ENCODE assay signal across 19 mouse cellular contexts in genomic region chr16:91828160-91828559, GRCm38 (mm10).
DNase-seq lines count a peak whose midpoint lies in the region; ATAC-seq and TF ChIP-seq lines count a peak whose summit lies in the region.
"Had no signal": no experiment of that assay in that cellular context is flagged by ENCODE, and none has a peak within 500 bp of the region (broad histone marks: within the 10 kb centered on the region; RNA-seq: fewer than 3 reads in every experiment).

No protein-coding gene starts in this region.

- no peak for ATAC-seq in heart, embryonic 14.5 days (ENCODE audit: insufficient number of reproducible peaks, insufficient read depth, low FRiP score, low read depth)
- ATAC-seq in kidney, postnatal 0 days (replicated peaks; ENCODE audit: low FRiP score, low read depth) = no peak
- no peak for ATAC-seq in midbrain, postnatal 0 days (ENCODE audit: low FRiP score)
- ATAC-seq: forebrain, embryonic 16.5 days had no signal

- peak overlapping the region; percentile 47 to 76 for H3K27ac ChIP-seq in heart, embryonic 14.5 days (replicated peaks in 1 of 2; ENCODE audit: control insufficient read depth in 1 of 2, insufficient read depth in 1 of 2, low read depth in 2 of 2, low read length in 2 of 2)
- no peak overlapping the region for H3K27ac ChIP-seq in kidney, postnatal 0 days
- peak overlapping the region; percentile 17; the same call in 1 of the 2 replicates for H3K27ac ChIP-seq in midbrain, embryonic 10.5 days (replicated peaks)
- H3K27ac ChIP-seq in midbrain, postnatal 0 days (ENCODE audit: low read depth, low read length) = no peak overlapping the region
- H3K27ac ChIP-seq: embryonic facial prominence, embryonic 10.5 days; hindbrain, embryonic 15.5 days; limb, embryonic 15.5 days; lung, embryonic 15.5 days had no signal

- H3K9ac ChIP-seq in heart, embryonic 14.5 days (ENCODE audit: low read length) = no peak overlapping the region
- no peak overlapping the region for H3K9ac ChIP-seq in kidney, postnatal 0 days (ENCODE audit: low read depth, low read length)
- H3K9ac ChIP-seq in midbrain, postnatal 0 days (replicated peaks; ENCODE audit: low read length, poor library complexity, severe bottlenecking) = no peak overlapping the region
- H3K9ac ChIP-seq: hindbrain, embryonic 15.5 days; limb, embryonic 15.5 days; lung, embryonic 15.5 days had no signal

- WGBS in heart, embryonic 14.5 days = 29% methylated on average over 7 of the region's 7 CpGs
- 41% methylated on average over 7 of the region's 7 CpGs for WGBS in kidney, postnatal 0 days
- WGBS in midbrain, embryonic 10.5 days = 76% methylated on average over 7 of the region's 7 CpGs
- WGBS in midbrain, postnatal 0 days = 93% methylated on average over 7 of the region's 7 CpGs

- no peaks in the 10 kb centered on the region for H3K27me3 ChIP-seq in heart, embryonic 14.5 days (ENCODE audit: control insufficient read depth, insufficient read depth, low read length)
- H3K27me3 ChIP-seq in kidney, postnatal 0 days (ENCODE audit: insufficient read depth, low read length) = no peaks in the 10 kb centered on the region
- no peaks in the 10 kb centered on the region for H3K27me3 ChIP-seq in midbrain, embryonic 10.5 days (ENCODE audit: low read depth, poor library complexity, severe bottlenecking)
- H3K27me3 ChIP-seq in midbrain, postnatal 0 days (ENCODE audit: insufficient read depth, low read length) = no peaks in the 10 kb centered on the region
- H3K27me3 ChIP-seq: hindbrain, embryonic 15.5 days; limb, embryonic 15.5 days; lung, embryonic 15.5 days had no signal

- H3K4me1 ChIP-seq in heart, embryonic 14.5 days (ENCODE audit: control insufficient read depth in 2 of 2, insufficient read depth in 2 of 2, low read length in 2 of 2) = peaks cover 14 to 23% of the 10 kb centered on the region in 2 experiments
- H3K4me1 ChIP-seq in kidney, postnatal 0 days (replicated peaks; ENCODE audit: insufficient read depth, low read length) = peaks cover 3% of the 10 kb centered on the region; the same call in 1 of the 2 replicates
- peaks cover 49% of the 10 kb centered on the region for H3K4me1 ChIP-seq in midbrain, embryonic 10.5 days
- no peaks in the 10 kb centered on the region for H3K4me1 ChIP-seq in midbrain, postnatal 0 days (ENCODE audit: insufficient read depth, low read length)

- no peak for TF ChIP-seq CTCF in kidney, postnatal 0 days (IDR thresholded peaks at IDR 0.05; ENCODE audit: low read depth)
- no peak for TF ChIP-seq CTCF in midbrain, postnatal 0 days (IDR thresholded peaks at IDR 0.05)

- no peak for DNase-seq in heart, postnatal 4 days
- peak; percentile 50 for DNase-seq in kidney, postnatal 0 days (ENCODE audit: low spot score)
- DNase-seq in kidney, adult 9 months = no peak
- DNase-seq in midbrain, embryonic 10.5 days (ENCODE audit: low spot score) = no peak
- DNase-seq in midbrain, postnatal 0 days (ENCODE audit: low spot score) = no peak
- DNase-seq in thymus, postnatal 10 days (ENCODE audit: low spot score in 2 of 2) = no peak
- DNase-seq: adrenal gland, adult 2 months; cerebellum, adult 11-12 months; cerebellum, postnatal 10 days; gastrocnemius, postnatal 10 days; layer of hippocampus, adult 9-11 months; thymus, adult 2 months had no signal

- H3K4me2 ChIP-seq in heart, embryonic 14.5 days (ENCODE audit: low read length) = no peak overlapping the region
- no peak overlapping the region for H3K4me2 ChIP-seq in kidney, postnatal 0 days (ENCODE audit: low read length)
- no peak overlapping the region for H3K4me2 ChIP-seq in midbrain, postnatal 0 days (ENCODE audit: low read depth, low read length, poor library complexity, severe bottlenecking)
- H3K4me2 ChIP-seq: hindbrain, embryonic 15.5 days; limb, embryonic 15.5 days; lung, embryonic 15.5 days; midbrain, embryonic 11.5 days had no signal

- H3K9me3 ChIP-seq in heart, embryonic 14.5 days (ENCODE audit: control insufficient read depth, low read length) = no peaks in the 10 kb centered on the region
- no peaks in the 10 kb centered on the region for H3K9me3 ChIP-seq in kidney, postnatal 0 days (replicated peaks; ENCODE audit: low read length)
- no peaks in the 10 kb centered on the region for H3K9me3 ChIP-seq in midbrain, embryonic 10.5 days (replicated peaks)
- H3K9me3 ChIP-seq in midbrain, postnatal 0 days (ENCODE audit: low read length) = no peaks in the 10 kb centered on the region
- H3K9me3 ChIP-seq: embryonic facial prominence, embryonic 10.5 days; hindbrain, embryonic 15.5 days; limb, embryonic 15.5 days; lung, embryonic 15.5 days had no signal

- H3K36me3 ChIP-seq in heart, embryonic 14.5 days (ENCODE audit: control insufficient read depth, insufficient read depth, low read length) = peaks cover 49% of the 10 kb centered on the region
- 0 out of 2 replicates have a peak, but pooled peaks cover 4% of the 10 kb centered on the region for H3K36me3 ChIP-seq in kidney, postnatal 0 days (ENCODE audit: insufficient read depth, low read length)
- peaks cover 73% of the 10 kb centered on the region for H3K36me3 ChIP-seq in midbrain, embryonic 10.5 days
- peaks cover 32% of the 10 kb centered on the region for H3K36me3 ChIP-seq in midbrain, postnatal 0 days (ENCODE audit: insufficient read depth, low read length)

- H3K4me3 ChIP-seq in heart, embryonic 14.5 days (ENCODE audit: control insufficient read depth in 1 of 2, insufficient read depth in 1 of 2, low read depth in 1 of 2, low read length in 2 of 2) = no peak overlapping the region
- H3K4me3 ChIP-seq in kidney, postnatal 0 days (replicated peaks; ENCODE audit: low read depth, low read length) = no peak overlapping the region
- H3K4me3 ChIP-seq in midbrain, embryonic 10.5 days = no peak overlapping the region
- no peak overlapping the region for H3K4me3 ChIP-seq in midbrain, postnatal 0 days (ENCODE audit: low read depth, low read length)
- H3K4me3 ChIP-seq: embryonic facial prominence, embryonic 10.5 days; hindbrain, embryonic 15.5 days; limb, embryonic 15.5 days; lung, embryonic 15.5 days had no signal

Comparison
In these comparisons a context has a peak if more than half of its experiments do, and no peak if none do; other contexts are left out.
1. H3K27ac ChIP-seq: peak in heart, embryonic 14.5 days (2 of 2) and midbrain, embryonic 10.5 days (single experiment); none in kidney, postnatal 0 days (single experiment) and midbrain, postnatal 0 days (single experiment).